Mouse (Mus musculus) hindbrain, embryonic 15.5 days (tissue): ENCODE measurements around the gene Kank4. TPM values are rescaled to one million over a fixed set of nuclear protein-coding genes. Genes with fewer than 3 reads are reported as not detected.

Experiments
- ATAC-seq: fragments of 200-750 bp; cut with Nextera tagmentation; 2 replicates; pipeline ENCODE4 v1.8.0; 2017; ENCODE audit warnings: low read depth, moderate number of reproducible peaks, moderate TSS enrichment; ENCODE audit not compliant: low FRiP score
- H3K27ac ChIP-seq: fragments of 300-500 bp; sonication (generic); replicated peaks from 2 replicates; pipeline ENCODE4 v1.5.1; 2015; ENCODE audit warnings: mild to moderate bottlenecking, inconsistent platforms
- H3K27me3 ChIP-seq: fragments of 300-500 bp; sonication (generic); 2 replicates; pipeline ENCODE4 v1.6.1; 2015; ENCODE audit warnings: control low read depth, inconsistent platforms
- H3K36me3 ChIP-seq: fragments of 300-500 bp; sonication (generic); 2 replicates; pipeline ENCODE4 v1.6.1; 2015; ENCODE audit warnings: control low read depth, inconsistent platforms
- H3K4me1 ChIP-seq: fragments of 300-500 bp; sonication (generic); replicated peaks from 2 replicates; pipeline ENCODE4 v1.6.1; 2015; ENCODE audit warnings: control low read depth, inconsistent platforms
- H3K4me2 ChIP-seq: fragments of 300-500 bp; sonication (generic); 2 replicates; pipeline ENCODE4 v1.6.1; 2015; ENCODE audit warnings: moderate library complexity, mild to moderate bottlenecking, inconsistent platforms
- H3K4me3 ChIP-seq: fragments of 300-500 bp; sonication (generic); 2 replicates; pipeline ENCODE4 v1.5.1; 2015; ENCODE audit warnings: mild to moderate bottlenecking, inconsistent platforms
- H3K9ac ChIP-seq: fragments of 300-500 bp; sonication (generic); 2 replicates; pipeline ENCODE4 v1.6.1; 2015; ENCODE audit warnings: inconsistent platforms
- H3K9me3 ChIP-seq: fragments of 300-500 bp; sonication (generic); 2 replicates; pipeline ENCODE4 v1.6.1; 2016; ENCODE audit warnings: control low read depth, inconsistent platforms
- WGBS: fragments of 180-500 bp; shearing (Covaris S2); methylation state at CpG from one replicate; pipeline ENCODE4 v1.1.7; 2015; 5-methylcytosine and 5-hydroxymethylcytosine counted together
- polyA plus RNA-seq: library from polyadenylated mRNA; unstranded; fragments of >200 nt; fragmentation: Nextera tagmentation; extraction: Ambion mirVana; gene quantifications from 2 replicates; pipeline ENCODE4 v1.2.1, GENCODE M21; 2015

Gene Kank4
- polyA plus RNA-seq, 1 experiment from 2014 or later = 0.69 TPM

DNA sequence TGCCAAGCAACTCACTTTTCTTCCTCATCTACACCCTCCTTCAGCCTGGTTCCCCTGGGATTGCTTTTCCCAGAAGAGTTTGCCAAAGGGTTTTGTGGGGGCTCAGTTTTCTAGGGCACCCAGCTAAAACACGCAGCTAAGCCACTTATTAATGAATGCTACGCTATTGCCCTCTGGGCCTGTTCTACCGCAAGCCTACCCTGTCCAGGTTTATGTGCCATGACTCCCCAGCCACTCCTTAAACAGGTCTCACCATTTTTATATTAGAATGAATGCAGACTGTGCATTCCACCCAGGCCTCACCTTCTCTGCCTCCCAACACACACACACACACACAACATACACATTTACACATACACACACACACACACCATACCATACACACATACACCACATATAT is 5.7 kb upstream of the Kank4 start:
- no peak overlapping the region for H3K4me2 ChIP-seq
- no peaks in the 10 kb centered on the region for H3K9me3 ChIP-seq
- no peaks in the 10 kb centered on the region for H3K36me3 ChIP-seq
- peaks cover 1% of the 10 kb centered on the region; the same call in 1 of the 2 replicates for H3K4me1 ChIP-seq
- H3K27me3 ChIP-seq = peaks cover 19% of the 10 kb centered on the region
- no peak for ATAC-seq
- no peak overlapping the region for H3K4me3 ChIP-seq
- H3K9ac ChIP-seq = no peak overlapping the region
- 80% methylated on average over 3 of the region's 3 CpGs for WGBS
- H3K27ac ChIP-seq = no peak overlapping the region

DNA sequence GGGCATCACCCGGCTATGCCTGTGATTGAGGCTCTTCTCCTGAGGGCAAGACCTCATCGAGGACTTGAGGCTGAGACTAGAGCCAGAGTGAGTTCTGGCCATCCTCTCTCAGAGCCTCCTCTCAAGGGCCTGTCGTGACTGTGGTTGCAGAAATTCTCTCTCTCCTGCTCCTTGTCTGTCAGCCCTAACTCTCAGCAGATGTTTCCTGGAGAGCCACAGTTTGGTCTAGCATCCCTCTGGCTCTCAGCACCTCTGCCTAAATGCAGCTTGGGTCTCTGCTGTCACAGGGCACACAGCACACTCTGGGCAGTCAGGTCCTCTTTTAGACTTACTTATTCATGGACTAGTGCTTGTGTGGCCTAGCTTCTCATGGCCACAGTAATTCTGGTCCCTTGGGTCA is 5.1 kb upstream of the Kank4 start:
- H3K9ac ChIP-seq = no peak overlapping the region
- 74% methylated on average over 3 of the region's 3 CpGs for WGBS
- no peak overlapping the region for H3K4me2 ChIP-seq
- ATAC-seq = no peak
- peaks cover 7% of the 10 kb centered on the region; the same call in 1 of the 2 replicates for H3K4me1 ChIP-seq
- H3K9me3 ChIP-seq = no peaks in the 10 kb centered on the region
- peaks cover 19% of the 10 kb centered on the region for H3K27me3 ChIP-seq
- no peak overlapping the region for H3K27ac ChIP-seq
- no peaks in the 10 kb centered on the region for H3K36me3 ChIP-seq
- no peak overlapping the region for H3K4me3 ChIP-seq

DNA sequence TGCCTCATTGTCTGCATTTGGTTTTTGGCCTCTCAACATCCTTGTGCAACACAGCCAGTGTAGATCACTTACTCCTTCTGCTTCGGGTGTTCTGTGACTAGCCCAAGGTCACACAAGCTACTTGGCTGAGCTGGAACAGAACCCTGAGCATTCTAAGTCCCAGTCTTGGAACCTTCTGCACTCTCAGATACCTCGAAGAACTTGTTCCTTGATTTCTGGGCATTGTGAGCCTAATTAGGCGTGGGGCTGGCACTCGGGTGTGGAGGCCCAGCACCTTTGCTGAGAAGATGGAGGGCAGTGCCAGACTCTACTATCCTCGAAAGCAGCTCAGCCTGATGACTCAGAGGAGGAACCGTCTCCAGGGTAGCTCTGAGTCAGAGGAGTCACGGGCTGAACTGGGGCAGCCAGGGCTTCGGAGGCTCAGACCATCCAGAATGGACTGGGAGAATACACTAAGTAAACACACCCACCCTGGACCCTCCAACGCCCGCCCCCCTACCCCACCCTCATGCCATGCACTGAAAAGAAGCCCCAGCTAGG is 1.9 kb upstream of the Kank4 start:
- 83% methylated on average over 10 of the region's 10 CpGs for WGBS
- peaks cover 28% of the 10 kb centered on the region for H3K27me3 ChIP-seq
- ATAC-seq = no peak

DNA sequence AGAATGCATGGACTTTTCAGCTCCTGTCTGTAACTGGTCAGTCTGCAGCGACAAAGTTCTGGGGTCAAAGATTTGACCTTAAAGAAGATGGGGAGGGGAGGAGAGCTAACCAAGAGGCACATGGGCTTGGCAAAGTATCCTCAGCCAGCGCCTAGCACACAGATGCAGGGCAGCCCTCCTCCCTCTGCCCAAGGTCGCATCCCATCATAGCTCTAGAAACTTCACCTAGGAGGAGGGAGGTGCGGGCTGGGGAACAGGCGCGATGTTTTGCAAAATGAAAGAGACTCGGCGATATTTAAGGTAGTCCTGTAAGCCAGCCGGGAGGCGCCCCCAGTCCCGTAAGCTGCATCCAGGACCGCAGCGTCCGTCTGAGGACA is 542 bp downstream of the Kank4 start:
- Histone ChIP-seq H3K27ac (no peak overlapping the region), H3K27me3 (peaks cover 28% of the 10 kb centered on the region), H3K4me3 (peak overlapping the region; percentile 58), H3K9ac (peak overlapping the region; percentile 70), H3K4me2 (peak overlapping the region; percentile 100), H3K9me3 (no peaks in the 10 kb centered on the region), H3K36me3 (no peaks in the 10 kb centered on the region), H3K4me1 (peaks cover 13% of the 10 kb centered on the region)
- ATAC-seq = peak; percentile 15; the same call in 1 of the 2 replicates
- 1% methylated on average over 14 of the region's 14 CpGs for WGBS

More for the DNA sequence above, 1.9 kb upstream of the Kank4 start:
- no peak overlapping the region for H3K4me3 ChIP-seq
- H3K9ac ChIP-seq = no peak overlapping the region
- H3K36me3 ChIP-seq = no peaks in the 10 kb centered on the region
- no peak overlapping the region for H3K27ac ChIP-seq
- H3K4me1 ChIP-seq = peaks cover 13% of the 10 kb centered on the region
- H3K9me3 ChIP-seq = no peaks in the 10 kb centered on the region
- no peak overlapping the region for H3K4me2 ChIP-seq

DNA sequence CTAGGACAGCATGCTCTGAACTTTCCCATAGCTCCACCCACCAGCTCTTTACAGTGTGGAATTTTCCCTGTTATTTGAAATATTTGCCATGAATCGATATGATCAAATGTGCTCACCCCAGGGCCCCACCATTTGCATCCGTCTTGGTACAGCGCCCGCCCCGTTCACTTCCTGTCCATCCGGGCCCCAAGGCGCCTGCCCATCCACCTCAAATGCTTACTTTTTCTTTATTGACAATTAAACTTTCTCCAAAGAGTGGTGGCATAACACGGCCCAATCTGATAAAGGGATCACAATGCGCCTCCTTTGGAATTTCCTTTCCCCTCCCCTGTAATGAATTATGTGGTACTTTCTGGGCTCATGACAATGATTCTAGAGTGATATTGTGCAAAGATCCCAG is 11.0 kb downstream of the Kank4 start:
- Histone ChIP-seq H3K9ac (no peak overlapping the region), H3K4me2 (no peak overlapping the region), H3K36me3 (no peaks in the 10 kb centered on the region), H3K27me3 (no peaks in the 10 kb centered on the region), H3K9me3 (no peaks in the 10 kb centered on the region), H3K4me3 (no peak overlapping the region), H3K4me1 (no peaks in the 10 kb centered on the region), H3K27ac (no peak overlapping the region)
- ATAC-seq = no peak
- 93% methylated on average over 9 of the region's 9 CpGs for WGBS

DNA sequence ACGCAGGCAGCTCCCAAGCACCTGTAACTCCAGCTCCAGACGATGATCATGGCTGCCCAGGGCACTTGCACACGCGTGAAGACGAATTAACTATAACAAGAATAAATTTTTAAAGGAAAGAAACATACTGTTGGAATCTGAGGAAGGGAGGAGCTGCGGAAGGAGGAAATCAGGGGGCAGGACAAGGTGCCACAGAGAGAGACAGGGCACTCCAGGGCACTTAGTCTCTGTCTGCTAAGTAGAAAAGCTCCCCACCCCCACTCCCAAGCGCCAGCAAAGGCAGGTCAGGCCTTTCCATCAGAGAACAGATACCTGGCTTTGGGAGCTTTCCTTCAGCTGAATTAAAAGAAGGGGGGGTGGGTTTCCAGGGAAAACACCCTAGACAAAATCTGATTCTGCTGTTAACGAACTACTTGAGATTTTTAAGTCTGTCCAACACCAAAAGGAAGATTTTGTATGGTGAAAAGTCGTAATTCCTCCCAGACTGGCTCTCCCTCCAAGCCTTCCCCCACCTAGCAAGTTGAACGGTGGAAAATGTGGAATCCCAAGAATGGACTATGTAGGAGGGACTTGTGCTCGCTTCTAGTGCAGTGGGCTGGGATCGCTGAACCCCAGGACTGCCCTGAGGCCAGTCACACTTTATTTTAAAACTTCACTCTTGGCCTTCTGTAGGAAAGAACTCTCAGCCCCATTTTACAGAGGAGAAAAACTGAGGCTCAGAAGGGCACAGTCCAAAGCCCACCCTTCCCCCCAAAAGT is 11.9 kb downstream of the Kank4 start:
- Histone ChIP-seq H3K4me1 (0 out of 2 replicates have a peak, but pooled peaks cover 4% of the 10 kb centered on the region), H3K9ac (no peak overlapping the region), H3K4me3 (no peak overlapping the region), H3K4me2 (no peak overlapping the region), H3K27me3 (no peaks in the 10 kb centered on the region), H3K9me3 (no peaks in the 10 kb centered on the region), H3K36me3 (no peaks in the 10 kb centered on the region), H3K27ac (no peak overlapping the region)
- ATAC-seq = no peak
- 71% methylated on average over 12 of the region's 12 CpGs for WGBS

DNA sequence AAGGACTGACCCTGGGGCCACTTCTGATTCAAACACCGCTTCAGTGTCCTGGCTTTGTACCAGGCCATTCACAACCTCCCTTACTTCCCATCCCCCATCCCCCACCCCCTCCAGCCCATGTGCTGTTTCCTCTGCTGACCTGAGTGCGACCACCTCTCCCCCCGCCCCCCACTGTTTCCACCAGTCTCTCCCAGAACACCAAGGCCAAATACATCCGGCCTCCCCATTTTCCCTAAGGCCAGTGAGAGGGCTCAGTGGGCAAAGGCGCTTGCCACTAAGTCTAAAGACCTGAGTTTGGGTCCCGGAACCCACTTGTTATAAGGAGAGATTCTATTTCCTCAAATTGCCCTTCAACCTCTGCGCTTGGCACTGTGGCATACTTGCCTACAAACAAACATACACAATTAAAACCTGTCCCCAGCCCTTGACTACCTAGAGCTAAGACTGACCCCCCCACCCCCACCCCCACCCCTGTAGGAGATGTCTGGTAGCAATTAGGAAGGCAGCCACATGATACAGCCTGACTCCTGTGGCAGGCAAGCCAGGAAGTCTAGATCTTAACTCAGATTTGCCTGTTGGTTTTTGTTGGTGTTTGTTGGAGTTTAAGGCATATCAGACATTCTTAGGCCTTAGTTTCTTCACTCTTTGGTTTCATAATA is 12.7 kb downstream of the Kank4 start:
- Histone ChIP-seq H3K36me3 (no peaks in the 10 kb centered on the region), H3K9ac (no peak overlapping the region), H3K4me3 (no peak overlapping the region), H3K27ac (no peak overlapping the region), H3K4me2 (no peak overlapping the region), H3K27me3 (no peaks in the 10 kb centered on the region), H3K4me1 (0 out of 2 replicates have a peak, but pooled peaks cover 6% of the 10 kb centered on the region), H3K9me3 (no peaks in the 10 kb centered on the region)
- WGBS = 75% methylated on average over 7 of the region's 7 CpGs
- no peak for ATAC-seq

DNA sequence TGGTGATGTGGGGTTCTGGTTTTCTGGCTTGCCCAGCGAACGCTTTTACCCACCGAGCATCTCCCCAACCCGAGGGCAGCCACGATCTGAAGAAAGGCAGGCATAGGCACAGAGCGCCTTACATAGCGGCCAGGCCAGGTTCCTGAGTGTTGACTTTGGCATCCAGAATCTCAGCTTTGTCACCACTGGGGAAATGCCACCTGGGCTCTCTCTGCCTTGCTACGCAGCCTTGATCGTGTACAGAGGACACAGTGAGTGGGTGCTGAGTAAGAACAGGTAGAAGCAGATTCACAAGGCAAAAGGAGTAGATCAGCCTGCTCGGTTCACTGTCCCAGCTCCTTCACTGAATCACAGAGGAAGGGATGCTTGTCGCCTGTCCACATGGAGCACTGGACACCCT is 15.6 kb downstream of the Kank4 start:
- Histone ChIP-seq H3K27me3 (no peaks in the 10 kb centered on the region), H3K27ac (no peak overlapping the region), H3K9ac (no peak overlapping the region), H3K36me3 (no peaks in the 10 kb centered on the region), H3K9me3 (no peaks in the 10 kb centered on the region), H3K4me3 (no peak overlapping the region), H3K4me2 (no peak overlapping the region), H3K4me1 (peaks cover 16% of the 10 kb centered on the region; the same call in 1 of the 2 replicates)
- 93% methylated on average over 11 of the region's 11 CpGs for WGBS
- ATAC-seq = no peak

DNA sequence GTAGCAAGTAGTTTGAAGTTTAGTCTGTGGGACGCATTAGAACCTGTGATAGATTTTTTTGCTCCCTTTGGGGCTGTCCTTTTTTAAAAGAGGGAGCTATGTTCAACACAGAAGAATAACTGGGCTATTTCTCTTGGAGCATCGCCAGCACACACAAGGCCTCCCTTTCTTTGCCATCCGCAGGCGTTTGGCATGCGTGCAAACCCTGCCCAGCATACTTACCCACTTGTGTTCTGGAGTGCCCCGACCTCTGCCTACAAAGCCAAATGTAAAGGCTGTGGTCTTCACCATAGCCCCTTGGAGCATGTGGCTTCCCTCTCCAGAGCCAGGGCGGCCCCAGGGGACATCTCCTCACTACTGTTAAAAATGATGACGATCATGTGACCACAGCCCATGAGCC is 16.5 kb downstream of the Kank4 start:
- H3K36me3 ChIP-seq = no peaks in the 10 kb centered on the region
- no peaks in the 10 kb centered on the region for H3K9me3 ChIP-seq
- 71% methylated on average over 8 of the region's 8 CpGs for WGBS
- no peak overlapping the region for H3K4me3 ChIP-seq
- H3K9ac ChIP-seq = no peak overlapping the region
- no peak overlapping the region for H3K4me2 ChIP-seq
- peaks cover 23% of the 10 kb centered on the region; the same call in 1 of the 2 replicates for H3K4me1 ChIP-seq
- ATAC-seq = no peak
- no peaks in the 10 kb centered on the region for H3K27me3 ChIP-seq
- H3K27ac ChIP-seq = no peak overlapping the region

DNA sequence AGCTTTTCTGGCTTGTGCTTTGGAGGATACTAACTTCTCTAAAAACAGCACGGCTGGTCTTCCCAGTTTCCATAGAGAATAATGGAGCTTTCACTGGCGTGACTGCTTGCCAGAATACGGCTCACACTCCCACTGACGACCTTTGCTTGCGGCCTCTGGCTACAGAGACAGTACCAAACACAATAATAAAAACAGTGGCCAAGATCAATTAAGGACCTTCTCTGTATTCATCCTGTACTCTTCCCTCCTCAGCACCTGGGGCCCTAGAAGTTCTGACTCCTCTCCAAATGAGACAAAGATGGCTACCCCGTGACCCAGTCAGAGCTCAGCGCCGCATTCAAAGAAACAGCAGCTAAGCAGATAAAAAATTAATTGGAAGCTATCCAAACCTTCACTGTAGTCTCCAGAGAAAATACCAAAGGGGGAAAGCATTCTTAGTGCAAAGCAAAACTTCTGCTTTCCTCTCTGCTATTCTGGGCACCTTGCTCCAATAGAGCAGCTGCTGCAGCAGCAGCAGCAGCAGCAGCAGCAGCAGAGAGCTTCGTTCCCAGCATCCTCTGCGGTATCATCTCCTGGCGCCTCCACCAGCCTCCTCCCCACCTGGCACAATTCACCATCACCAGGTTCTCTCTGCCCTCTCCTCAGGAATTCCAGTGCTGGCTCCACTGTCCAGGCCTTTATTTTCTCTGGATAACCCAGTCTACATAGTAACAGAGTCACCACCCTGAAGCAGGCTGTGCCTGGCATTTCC is 20.6 kb downstream of the Kank4 start:
- H3K9ac ChIP-seq = no peak overlapping the region
- ATAC-seq = peak; percentile 74
- H3K4me2 ChIP-seq = peak overlapping the region; percentile 7; the same call in 1 of the 2 replicates
- H3K27ac ChIP-seq = peak overlapping the region; percentile 66
- no peaks in the 10 kb centered on the region for H3K36me3 ChIP-seq
- no peaks in the 10 kb centered on the region for H3K9me3 ChIP-seq
- 37% methylated on average over 11 of the region's 11 CpGs for WGBS
- H3K4me1 ChIP-seq = peaks cover 23% of the 10 kb centered on the region; the same call in 1 of the 2 replicates
- H3K4me3 ChIP-seq = no peak overlapping the region
- H3K27me3 ChIP-seq = no peaks in the 10 kb centered on the region

DNA sequence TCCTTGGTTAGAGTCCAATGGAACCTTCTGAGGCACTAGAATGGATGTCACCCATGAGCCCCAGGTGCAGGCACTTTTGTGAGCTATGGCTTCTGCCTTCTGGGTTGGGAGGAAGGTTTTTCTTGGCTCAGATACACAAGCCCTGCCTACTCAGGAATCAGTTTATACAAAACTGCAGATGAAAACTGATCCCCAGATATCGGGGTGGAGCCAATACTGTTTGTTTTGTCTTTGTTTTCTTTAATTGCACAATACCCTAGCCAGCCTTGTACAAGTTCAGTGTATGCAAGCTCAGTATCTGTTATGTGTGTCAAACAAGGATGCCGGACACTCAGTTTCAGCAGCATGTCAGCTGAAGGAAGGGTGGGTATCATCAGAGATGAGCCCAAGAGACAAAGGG is 22.1 kb downstream of the Kank4 start:
- Histone ChIP-seq H3K9me3 (no peaks in the 10 kb centered on the region), H3K9ac (no peak overlapping the region), H3K36me3 (no peaks in the 10 kb centered on the region), H3K4me3 (no peak overlapping the region), H3K27me3 (no peaks in the 10 kb centered on the region), H3K27ac (no peak overlapping the region), H3K4me2 (no peak overlapping the region), H3K4me1 (peaks cover 17% of the 10 kb centered on the region; the same call in 1 of the 2 replicates)
- ATAC-seq = no peak
- 90% methylated on average over 2 of the region's 2 CpGs for WGBS

DNA sequence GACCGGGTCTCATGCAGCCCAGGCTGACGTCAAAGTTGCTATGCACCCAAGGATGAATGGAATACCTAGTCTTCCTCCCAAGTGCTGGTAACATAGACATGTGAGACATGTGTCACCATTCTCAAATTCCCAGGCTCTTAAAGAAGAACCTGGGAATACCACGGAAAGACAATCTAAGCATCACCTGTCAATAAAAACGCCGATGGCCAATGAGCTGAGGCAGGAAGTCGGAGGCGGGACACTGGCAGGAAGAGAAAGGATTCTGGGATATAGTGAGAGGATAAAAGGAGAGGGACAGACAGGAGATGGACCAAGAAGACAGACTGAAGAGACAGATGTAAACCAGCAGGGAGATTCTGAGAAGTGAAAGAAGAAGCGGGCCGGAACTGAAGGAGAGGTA is 23.9 kb downstream of the Kank4 start:
- no peak overlapping the region for H3K9ac ChIP-seq
- H3K4me2 ChIP-seq = no peak overlapping the region
- peaks cover 28% of the 10 kb centered on the region for H3K4me1 ChIP-seq
- H3K27me3 ChIP-seq = no peaks in the 10 kb centered on the region
- H3K9me3 ChIP-seq = no peaks in the 10 kb centered on the region
- ATAC-seq = no peak
- H3K27ac ChIP-seq = no peak overlapping the region
- no peaks in the 10 kb centered on the region for H3K36me3 ChIP-seq
- 93% methylated on average over 9 of the region's 9 CpGs for WGBS
- no peak overlapping the region for H3K4me3 ChIP-seq
